Mouse (Mus musculus) heart, adult 2 months (tissue): ENCODE results near the gene Armc9.

ENCODE experiments used
- CTCF ChIP-seq: fragments of 200-600 bp; IDR thresholded peaks from 2 replicates; pipeline ENCODE4 v1.8.1; 2022; ENCODE audit warnings: antibody characterized with exemption, mild to moderate bottlenecking, moderate library complexity
- EP300 ChIP-seq: fragments of 200-500 bp; IDR thresholded peaks from 2 replicates; pipeline ENCODE4 v1.6.1; 2011; ENCODE audit warnings: low read depth, low read length, control low read depth; ENCODE audit not compliant: insufficient read depth
- POLR2A ChIP-seq: fragments of 200-500 bp; IDR thresholded peaks from 2 replicates; pipeline ENCODE4 v1.6.1; 2011; ENCODE audit warnings: mild to moderate bottlenecking, low read depth, low read length, control low read depth; ENCODE audit not compliant: insufficient read depth

DNA sequence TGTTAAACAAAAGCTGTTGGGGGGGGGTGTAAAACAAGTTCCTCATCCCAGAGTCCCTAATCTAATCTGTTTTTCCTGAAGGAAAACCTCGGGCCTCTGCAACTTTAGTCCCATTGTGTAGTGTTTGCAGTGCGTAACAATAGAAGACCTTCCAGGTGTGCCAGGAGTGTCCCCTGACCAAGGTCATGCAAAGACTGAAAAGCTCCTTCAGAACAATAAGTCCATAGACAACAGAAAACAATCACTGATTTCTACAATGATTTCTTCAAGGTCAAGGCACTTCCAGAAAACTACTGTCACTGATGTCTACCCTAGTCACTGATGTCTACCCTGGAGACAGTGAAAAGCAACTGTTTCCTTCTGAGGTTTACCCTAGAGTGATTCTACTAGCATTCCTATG lies 33.3 kb downstream of the Armc9 start:
- TF ChIP-seq CTCF (no peak), POLR2A (no peak), EP300 (no peak)
